Mouse (Mus musculus) spleen, adult 12 weeks (tissue): Measurements from ENCODE around the gene Gm10282.

Source experiments
- DNase-seq: peaks from one replicate; pipeline ENCODE4 v3.0.0; 2022; ENCODE audit warnings: low spot score

Gene Gm10282

DNA sequence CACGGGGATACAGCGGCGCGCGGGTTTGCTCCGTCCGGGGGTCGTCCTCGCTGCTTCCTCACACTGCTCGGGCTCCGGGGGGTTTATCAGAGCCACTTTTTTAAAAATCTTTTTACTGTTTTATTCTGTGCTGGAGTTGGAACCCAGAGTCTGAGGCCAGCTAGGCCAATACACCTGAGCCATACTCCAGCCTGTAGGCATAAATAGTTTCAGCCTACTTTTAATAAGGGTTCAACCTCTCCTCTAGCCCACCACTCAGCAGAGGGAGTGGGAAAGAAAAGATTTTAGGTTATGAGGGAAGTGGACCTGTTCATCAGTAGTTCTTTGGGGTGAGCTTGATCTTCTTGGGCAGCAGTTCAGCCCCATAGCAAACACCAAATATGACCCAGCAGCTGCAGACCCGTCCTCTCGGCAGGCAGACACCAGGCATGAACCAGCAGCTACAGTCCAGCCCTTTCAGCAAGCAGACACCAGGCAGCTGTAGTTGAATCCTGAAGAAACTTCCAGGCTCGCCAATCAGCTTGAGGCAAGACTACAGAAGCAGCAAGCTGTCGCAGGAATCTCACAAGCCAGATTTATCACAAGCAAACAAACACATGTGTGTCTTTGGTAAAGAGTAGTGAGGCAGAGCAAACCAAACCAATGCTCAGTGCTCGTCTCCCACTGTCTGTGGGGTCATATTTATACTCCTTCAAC lies at the start of gene Gm10282:
Gene Gm10282, minus strand, starts transcription at position 51 of the 696 bp plus-strand sequence.
- no peak for DNase-seq

DNA sequence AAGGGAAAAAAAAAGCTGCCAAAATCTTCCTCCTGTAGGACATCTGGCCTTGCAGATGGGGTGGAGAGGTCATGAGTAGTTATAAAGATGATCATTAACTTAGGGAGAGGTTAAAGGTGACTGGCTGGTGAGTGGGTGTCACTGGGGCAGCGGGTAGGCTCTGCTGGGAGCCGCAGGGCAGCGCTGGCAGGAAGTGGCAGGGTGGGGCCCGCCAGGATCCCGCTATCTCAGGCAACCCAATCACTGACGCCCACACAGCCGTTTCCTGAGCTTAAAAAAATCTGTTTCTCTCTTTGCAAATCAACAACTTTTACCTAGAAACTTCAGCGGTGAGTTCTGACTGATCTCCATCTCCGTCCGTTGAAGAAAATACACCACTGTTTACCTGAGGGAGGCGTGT lies 49.2 kb upstream of the Gm10282 start:
- DNase-seq = peak; percentile 50

DNA sequence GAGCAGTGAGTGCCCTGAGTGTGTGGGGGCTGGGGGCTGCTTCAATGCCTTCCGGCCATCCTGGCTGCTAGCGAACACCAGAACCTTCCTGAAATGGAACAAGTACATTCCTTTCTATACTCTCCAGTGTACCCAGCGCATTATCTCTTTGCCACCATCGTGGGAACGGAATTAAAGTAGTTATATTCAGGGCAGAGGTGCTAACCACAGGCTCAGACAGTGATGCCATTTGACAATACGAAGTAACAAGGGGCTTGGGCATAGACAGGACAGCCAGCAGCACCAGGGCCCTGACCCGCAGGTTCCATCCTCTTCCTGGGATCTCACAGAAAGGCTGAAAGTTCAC lies 48.6 kb upstream of the Gm10282 start:
- no peak for DNase-seq

DNA sequence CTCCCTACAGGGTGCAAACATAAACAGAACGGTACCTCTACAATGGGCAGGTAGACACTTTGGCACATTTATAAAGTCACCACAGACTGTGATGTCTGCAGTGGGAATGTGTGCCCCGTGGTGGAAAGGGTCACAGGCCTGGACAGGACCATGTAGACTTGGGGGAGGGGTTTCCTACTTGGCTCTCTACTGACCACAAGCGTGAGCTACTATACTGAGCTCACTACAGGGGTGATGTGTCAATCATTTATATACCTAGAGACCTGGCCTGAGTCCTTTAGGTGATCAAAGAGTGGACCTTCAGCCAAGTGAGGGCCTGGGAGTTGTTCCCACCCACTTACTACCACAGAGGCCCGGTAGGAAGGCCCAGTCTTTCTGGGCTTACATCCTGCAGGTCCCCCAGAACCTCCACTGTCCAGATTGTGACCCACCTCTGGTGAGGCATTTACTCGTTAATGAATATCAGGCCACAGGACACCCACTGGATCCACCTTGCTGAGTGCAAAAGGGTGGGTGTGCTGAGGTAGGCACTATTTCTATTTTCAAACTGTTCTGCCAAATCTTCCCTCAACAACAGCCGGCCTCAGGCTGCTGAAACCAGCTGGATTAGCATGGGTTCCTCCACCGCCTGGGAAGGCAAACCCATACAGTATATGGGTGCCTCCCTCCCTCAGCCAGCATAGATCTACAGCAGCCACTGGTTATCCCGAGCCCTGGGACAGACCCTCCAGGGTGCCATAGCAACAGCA lies 48.1 kb upstream of the Gm10282 start:
- DNase-seq = no peak

DNA sequence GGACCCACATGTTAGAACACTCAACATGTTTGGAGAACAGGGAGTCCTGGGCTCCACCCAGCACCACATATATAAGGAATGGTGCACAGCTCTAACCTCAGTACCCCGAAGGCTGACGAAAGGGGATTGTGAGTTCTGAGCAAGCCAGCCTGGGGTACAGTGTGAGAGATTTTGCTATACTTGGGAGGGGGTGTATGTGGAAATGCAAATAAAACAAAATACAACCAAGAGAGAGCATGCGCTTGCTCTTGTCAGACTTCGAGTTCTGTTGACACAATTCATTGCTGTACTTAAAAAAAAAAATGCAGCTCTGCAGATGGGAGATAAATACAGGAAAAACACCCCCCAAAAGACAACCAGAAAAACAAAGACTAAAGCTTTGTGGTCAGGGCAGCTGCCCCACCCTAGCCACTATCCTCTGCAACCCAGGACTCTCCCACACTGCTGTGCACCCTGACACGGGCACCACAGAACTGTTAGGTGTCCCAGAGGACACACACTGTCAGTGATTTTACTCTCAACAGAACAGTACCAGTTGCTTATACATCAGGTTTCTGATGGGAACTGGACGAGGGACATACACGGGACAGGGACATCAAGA lies 46.4 kb upstream of the Gm10282 start:
- no peak for DNase-seq

DNA sequence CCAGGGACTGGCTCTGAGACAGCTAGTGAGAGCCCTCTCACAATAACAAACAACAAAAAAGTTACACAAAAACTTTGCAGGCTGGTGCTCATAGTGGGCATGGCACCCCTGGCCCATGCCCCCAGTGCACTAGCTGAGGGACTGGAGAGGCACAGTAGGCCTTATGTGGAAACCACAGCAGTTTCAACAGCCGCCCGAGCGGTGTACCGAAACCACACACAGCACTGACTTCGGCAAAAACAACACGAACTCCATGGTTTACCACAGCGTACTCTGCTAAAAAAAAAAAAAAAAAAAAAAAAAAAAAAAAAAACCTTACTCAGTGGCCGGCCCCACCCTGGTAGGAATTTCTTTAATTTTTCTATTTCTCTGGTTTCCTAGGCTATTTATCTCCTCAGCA lies 45.7 kb upstream of the Gm10282 start:
- DNase-seq = peak; percentile 52

DNA sequence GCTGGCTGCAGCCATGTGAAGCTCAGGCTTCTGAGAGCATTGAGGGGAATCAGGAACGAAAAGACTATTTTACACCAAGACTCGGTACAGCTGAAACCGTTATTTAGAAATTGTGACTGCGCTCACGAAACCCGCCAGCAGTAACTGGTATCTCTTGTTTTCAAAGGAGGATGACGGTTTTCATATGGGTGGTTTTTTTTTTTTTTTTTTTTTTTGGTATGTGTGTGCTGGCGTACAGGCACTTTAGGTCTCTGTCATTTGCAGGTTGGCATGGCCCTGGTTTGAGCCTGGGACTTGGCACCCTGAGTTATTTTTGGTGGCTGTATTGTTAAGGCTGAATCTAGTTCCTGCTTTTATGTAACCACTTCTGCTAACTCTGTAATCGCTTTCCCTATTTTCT lies 44.8 kb upstream of the Gm10282 start:
- no peak for DNase-seq

DNA sequence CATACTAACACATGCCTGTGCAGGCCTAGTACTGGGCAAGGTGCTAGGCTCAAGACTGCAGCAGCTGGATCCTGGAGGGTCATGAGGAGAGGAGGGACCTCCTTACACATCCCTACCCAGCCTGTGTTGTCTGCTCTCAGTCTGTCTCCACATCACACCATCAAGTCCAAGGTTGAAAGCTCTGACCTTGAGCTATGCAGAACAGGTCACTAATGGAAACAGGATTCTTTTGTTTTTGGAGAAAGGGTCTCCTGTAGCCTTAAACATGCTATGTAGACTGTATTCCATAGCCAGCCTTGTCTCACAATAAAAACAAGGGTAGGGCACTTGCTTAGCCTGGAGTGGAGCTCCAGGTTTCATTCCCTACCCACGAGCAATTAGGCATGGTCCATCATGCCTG lies 43.9 kb upstream of the Gm10282 start:
- DNase-seq = no peak

DNA sequence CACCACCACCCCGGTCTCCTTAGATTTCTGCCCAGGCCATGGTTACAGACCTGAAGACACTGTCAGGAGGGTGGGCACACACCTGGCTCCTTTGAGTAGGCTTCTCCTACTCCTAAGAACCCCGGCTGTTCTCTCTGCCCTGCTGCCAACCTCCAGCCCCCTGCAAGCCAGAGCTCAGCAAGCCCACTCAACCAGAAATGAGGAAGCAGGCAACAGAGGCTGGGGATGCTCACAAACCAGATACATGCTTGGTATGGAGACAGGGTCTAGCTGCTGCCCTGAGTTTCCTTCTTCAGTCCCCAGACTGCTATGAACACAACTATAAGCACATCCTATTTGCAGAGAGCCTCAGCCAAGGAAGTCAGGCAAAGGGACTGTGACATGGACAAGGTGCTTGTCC lies 43.1 kb upstream of the Gm10282 start:
- no peak for DNase-seq

DNA sequence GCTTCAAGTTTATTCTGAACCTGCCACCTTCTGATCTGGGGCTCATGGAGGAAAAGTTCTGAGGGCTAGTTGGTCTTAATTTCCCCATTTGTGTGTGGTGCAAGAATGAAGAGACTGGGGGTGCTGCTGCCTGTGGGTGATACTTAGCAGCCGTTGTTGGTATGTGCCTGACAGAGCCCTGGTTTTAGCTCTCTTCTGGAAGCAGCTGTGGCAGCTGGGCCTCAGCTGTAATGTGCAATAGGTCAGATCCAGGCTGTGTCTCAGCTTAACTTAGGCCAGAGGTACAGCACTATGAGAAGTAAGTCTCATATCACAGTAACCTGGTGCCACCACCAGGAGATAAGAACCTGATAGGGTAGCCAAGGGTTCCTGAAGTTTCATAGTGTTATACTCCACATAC lies 42.5 kb upstream of the Gm10282 start:
- DNase-seq = no peak

DNA sequence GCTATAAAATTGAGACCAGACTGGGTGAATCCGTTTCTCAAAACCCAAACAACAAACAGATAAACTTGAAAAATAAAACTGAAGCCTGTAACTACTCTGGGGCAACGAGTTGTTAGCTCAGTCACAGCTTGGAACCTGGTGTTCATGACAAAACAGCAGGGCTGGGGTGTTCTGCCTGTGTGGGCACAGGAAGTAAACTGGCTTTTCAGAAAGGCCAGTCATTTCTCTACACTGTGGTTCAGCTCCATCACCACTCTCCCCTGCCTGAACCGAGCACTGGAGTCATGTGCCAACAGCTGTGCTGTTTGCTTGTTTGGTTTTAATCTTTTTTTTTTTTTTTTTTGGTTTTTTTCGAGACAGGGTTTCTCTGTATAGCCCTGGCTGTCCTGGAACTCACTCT lies 38.7 kb upstream of the Gm10282 start:
- no peak for DNase-seq

DNA sequence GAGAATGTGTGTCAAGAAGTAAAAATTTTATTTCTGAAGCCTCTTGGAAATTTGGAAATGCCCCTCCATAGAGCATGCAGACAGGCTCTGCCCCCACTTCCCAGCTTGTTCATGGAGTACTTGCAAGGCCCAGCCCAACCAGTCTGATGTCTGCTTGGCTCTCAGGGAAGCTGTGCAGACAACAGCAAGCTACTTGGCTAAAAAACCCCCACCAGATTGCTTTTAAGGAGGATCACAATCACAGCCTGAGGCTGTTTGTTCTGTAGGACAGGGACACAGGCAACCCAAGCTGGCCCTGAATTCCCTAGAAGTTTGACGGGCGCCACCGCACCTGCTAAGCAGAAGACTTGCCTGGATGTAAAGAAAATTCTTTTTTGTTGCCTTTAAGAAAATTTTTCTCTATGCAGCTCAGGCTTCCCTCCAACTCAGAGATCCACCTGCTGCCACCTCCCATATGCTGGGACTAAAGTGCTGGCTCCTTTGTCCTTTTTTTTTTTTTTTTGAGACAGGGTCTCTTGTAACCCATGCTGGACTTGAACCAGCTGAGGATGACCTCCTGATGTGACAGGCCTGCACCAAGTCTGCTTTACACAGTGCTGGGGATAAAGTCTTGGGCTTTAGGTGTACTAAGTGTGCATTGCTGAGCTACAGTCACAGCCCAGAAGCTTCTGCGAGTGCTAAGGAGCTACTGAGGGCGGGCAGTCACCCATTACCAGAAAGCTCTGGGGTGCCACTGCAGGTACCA lies 37.7 kb upstream of the Gm10282 start:
- no peak for DNase-seq

DNA sequence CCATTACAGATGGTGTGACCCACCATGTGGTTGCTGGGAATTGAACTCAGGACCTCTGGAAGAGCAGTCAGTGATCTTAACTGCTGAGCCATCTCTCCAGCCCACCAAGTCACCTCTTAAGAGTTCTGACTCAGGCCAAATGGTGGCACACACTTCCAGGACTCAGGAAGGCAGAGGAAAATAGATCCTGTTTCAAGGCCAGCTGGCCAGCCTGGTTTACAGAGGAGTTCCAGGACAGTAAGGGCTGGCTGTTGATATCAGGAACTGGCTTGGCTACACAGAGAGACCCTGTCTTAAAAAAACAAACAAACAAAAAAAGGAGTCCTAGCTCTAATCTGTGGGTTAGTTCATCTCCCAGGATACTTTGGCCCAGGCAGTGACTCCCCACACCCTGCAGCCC lies 32.0 kb upstream of the Gm10282 start:
- no peak for DNase-seq

DNA sequence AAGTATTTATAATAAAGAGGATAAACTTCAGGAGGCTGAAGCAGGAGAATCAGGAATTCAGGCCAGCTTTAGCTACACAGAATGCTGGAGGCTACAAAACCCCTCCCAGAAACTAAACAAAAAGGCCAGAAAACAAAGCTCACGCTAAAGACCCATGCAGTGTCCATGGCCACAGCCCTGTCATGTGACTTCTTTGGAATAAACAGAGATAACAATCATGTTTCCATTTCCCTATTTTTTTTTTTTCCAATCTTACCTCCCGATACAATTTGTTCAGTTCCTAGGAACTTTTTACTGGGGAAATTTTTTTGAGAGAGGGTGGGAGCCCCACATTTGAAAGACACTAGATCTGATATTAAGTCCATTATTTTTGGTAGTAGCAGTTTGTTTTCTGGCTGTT lies 31.2 kb upstream of the Gm10282 start:
- no peak for DNase-seq

DNA sequence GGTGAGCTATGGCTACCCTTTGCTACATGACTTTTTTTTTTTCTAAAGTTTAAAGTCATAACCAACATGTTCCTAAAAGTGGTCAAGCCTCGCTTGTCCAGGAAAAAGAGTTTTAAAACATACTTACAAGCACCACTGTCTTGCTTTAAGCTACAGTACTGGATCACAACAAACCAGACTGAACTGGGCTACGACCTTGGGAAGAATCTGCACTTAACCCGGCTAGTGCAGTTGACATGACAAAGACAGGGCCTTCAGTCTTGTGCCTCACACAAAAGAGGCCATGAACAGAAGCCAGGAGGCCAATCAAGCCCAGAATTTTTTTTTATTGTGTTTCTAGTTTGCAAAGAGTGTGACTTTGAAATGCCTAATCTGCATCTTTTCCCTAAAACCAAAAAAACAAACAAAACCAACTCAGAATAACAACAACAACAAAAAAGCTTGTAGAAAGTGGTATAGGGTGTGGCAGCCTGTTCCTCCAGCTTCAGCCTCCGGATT lies 29.1 kb upstream of the Gm10282 start:
- DNase-seq = no peak

DNA sequence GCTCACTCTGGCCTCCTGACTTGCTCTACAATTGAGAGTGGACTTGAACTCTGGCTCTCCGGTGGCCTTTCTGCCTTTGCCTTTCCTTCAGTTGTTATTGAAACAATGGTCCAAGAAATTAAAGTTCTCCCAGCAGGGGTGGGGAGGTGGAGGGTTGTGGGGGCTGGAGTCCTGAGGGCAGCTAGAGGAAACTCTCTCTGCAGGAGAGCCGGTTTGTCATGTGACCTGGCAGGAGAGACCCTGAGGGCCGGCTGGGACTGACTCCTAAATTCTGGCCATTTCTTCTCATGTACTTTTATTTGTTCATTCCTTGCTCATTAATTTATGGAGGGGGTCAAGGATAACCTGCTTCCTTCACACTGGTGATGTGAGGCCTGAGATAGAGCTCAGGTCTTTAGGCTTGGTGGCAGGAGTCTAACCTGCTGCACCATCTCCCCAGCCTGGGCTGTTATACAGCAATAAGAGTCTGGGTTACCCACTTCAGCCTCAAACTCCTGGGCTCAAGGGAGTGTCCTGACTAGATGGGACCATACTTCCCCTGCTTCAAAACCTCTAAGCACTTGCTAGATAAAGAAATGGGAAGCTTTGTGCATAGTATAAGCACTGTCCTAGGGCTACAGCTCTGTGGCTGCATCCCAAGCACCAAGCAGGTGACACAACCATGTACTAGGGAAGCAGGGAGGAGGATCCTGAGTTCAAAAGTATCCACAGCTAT lies 28.5 kb upstream of the Gm10282 start:
- no peak for DNase-seq

DNA sequence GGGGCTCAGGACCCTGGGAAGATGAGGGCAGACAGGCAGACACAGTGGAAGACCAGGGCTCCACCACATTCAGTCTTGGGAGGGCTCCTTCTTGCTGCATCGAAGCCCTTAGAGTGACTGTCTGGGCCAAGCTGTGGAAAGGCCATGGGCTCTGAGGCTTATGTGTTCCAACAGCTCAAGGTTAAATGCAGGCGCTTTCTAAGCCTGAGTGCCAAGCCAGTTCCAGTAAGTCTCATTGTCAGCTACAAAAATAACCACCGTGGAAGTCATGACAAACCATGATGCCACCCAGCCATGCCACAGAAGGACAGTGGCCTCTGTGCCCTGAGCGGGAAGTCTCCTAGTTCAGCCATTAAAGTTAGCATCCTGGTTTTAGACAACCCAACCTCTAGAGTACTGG lies 26.6 kb upstream of the Gm10282 start:
- no peak for DNase-seq

DNA sequence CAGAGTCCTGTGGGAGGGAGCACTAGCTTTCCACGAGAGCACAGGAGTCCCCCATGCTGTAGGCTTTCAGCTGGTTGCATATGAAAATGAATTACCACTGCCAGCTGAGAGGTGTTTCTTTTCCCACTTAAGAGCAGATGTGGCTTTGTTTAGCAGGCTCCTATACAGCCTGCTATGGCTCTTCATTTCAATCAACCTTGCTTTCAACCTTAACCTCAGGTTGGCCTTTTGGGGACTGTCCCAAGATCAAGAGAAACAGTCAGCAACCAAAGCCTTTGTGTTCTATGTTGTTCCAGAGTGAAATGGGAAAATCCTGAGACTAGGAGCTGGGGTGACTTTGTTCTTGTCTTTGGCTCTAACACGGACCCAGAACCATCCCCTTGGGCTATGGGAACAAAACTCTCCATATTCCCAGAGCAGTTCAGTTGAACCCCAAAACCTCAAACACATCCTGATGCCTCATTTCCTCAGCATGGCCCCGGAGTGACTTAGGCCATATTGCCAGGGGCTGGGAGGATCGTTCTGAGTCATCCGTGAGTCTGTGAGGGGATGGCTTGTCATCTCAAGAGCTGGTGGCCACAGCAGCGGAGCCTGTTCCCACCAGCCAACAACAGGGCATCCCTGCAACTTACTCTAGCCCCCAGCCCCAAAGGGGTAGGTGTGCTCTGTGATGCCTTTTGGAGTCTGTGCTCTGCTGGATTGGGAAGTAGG lies 25.9 kb upstream of the Gm10282 start:
- DNase-seq = no peak

DNA sequence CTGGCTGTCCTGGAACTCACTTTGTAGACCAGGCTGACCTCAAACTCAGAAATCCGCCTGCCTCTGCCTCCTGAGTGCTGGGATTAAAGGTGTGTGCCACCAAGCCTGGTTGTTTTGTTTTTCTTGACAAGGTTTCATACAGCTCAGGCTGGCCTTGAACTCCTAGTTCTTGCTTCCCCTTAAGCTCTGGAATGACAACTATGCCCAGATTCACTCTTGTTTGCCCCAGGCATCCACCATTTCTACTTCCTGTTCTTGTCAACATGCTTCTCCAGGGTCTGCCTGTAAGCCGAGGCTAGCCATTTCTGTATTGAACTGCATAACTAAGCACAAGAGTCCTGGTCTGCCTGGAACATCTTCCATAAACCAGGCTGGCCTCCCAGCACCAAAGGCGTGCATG lies 24.1 kb upstream of the Gm10282 start:
- DNase-seq = no peak

DNA sequence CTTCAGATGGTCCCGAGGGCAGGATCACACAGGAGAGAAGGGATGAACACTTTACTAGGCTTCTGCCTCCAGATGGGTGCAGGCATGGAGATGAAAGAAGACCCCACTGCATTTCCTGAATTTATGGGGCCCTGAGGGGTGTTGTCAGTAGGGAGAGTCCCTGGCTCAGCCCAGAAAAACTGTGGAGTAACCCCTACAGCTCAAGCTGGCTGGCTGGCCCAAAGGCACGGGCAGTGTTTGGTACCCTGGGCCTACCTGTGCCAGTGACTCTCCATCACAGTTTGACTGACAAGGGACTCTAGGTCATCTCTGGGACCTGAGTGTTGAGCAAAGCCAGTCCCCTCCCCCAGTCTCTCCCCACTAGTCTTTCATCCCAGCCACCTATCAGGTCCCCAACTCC lies 19.6 kb upstream of the Gm10282 start:
- DNase-seq = no peak

DNA sequence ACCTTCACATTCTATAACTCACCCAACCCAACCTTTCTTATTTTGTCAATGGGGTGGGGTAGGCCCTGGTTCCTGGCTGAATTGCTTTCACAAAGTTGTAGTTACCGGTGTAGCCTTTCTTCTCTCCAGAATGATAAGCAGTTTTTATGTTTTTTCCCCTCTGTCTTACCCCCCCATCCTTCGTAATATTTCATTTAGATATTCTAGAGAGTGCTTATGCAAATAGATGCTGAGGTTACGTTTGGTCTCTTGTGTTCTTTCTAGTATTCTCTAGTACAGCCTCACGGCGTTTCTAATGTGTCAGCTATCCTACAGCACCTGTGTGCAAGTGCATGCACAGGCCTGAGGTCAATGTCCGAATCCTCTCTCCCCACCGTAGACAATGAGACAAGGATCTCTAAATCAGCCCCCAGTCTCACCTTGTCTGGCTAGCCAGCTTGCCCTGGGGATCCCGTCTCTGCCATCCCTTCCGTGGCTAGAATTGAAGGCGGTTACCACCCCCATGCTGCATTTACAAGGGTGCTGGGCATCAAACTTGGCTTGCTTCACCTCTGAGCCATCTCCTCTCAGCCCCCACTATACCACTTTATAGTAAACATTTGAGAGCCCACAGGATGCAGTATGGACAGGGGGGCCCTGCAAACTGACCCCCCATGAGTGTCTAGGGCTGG lies 19.1 kb upstream of the Gm10282 start:
- no peak for DNase-seq
